Mouse (Mus musculus) liver, embryonic 14.5 days (tissue): ENCODE results near the gene Trim72.

Experiments used
- CTCF ChIP-seq: IDR thresholded peaks from 2 replicates; pipeline ENCODE4 v1.5.1; 2016; ENCODE audit warnings: antibody characterized with exemption, low read depth, control low read depth
- EP300 ChIP-seq: IDR thresholded peaks from 2 replicates; pipeline ENCODE4 v1.6.1; 2016; ENCODE audit warnings: antibody characterized with exemption, low read depth

DNA sequence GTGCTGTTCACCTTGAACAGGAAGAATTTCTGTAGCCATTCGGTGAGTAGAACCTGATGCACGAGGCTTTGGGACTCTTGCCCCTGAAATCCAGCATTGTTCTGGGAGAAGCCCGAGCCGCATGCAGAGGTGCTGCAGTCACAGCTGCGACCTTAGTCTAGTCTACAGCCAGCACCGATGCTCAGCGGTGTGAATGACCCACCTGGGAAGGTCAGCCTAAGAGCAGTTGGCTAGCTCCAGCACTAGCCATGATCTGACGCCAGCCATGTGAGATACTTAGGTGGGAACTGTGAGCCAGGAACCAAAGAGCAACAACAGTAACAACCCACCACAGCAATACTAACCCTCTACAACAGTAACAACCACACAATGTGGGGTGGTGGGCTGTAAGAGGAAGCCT, 54.1 kb downstream of the Trim72 start:
- TF ChIP-seq CTCF (no peak), EP300 (no peak)
